Mouse (Mus musculus): ENCODE measurements around the gene Pogk. TPM values are rescaled to one million over a fixed set of nuclear protein-coding genes. Genes with fewer than 3 reads are reported as not detected.

The Pogk gene
- polyA plus RNA-seq, 2 experiments = 0.63 to 1.1 TPM

DNA sequence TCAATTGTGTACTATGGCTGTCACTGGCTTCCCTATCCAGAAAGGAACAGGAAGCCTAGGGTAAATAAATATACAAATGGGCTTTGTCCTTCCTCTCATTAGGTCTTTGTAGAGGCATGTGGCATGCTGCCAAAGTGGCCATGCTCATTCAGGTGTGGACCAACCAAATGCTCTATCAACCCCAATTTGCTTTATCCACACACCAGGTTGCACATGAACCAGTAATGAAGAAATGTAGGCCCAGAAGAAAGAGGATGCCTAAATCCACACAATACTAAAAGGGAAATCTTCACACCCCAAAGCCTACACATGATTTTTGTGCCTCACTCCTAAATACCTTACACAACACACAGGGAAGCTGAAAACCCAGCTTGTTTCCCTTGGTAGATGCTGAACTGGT, 8.2 kb downstream of the Pogk start:
- no peak overlapping the region for H3K4me2 ChIP-seq (ENCODE audit: low read depth)
- H3K9ac ChIP-seq (replicated peaks) = no peak overlapping the region
- TF ChIP-seq CTCF (IDR thresholded peaks at IDR 0.05; ENCODE audit: low read depth) = no peak
- no peak for TF ChIP-seq EP300 (IDR thresholded peaks at IDR 0.05; ENCODE audit: low read depth)
- no peak for ATAC-seq (ENCODE audit: insufficient read depth)
- H3K36me3 ChIP-seq (replicated peaks; ENCODE audit: control insufficient read depth, insufficient read depth, low read depth) = no peaks in the 10 kb centered on the region
- no peaks in the 10 kb centered on the region for H3K4me1 ChIP-seq (replicated peaks; ENCODE audit: control insufficient read depth in 2 of 2, insufficient read depth in 2 of 2, low read length in 1 of 2)
- no peaks in the 10 kb centered on the region for H3K9me3 ChIP-seq (ENCODE audit: control insufficient read depth, low read length)
- DNase-seq (ENCODE audit: low read depth in 3 of 3, low spot score in 3 of 3) = no peak
- no peak overlapping the region for H3K4me3 ChIP-seq (ENCODE audit: insufficient read depth in 1 of 2, low read depth in 2 of 2, low read length in 2 of 2)
- no peaks in the 10 kb centered on the region for H3K27me3 ChIP-seq (ENCODE audit: control insufficient read depth, insufficient read depth, low read length)
- no peak overlapping the region for H3K27ac ChIP-seq

DNA sequence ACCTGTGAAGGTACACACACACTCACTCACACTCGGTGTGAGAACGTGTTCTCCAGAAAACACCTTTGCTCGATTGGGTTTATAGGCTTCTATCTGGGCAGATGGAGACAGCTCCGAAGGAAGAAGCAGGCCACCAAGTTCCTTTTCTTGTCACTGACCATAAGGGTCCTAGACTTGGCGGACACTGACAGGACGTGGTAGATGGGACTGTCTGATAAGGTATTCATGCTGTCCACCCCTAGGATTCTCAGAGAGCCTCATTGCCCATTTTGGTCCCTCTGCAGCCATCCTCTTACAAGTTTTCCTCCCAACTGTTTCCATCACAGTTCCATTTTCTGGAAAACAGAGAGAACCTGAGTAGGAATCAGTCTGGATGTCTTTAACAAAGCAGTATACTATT, 13.3 kb downstream of the Pogk start:
- Histone ChIP-seq H3K4me1 (replicated peaks; ENCODE audit: control insufficient read depth in 2 of 2, insufficient read depth in 2 of 2, low read length in 1 of 2) (no peaks in the 10 kb centered on the region), H3K4me3 (ENCODE audit: insufficient read depth in 1 of 2, low read depth in 2 of 2, low read length in 2 of 2) (no peak overlapping the region), H3K27ac (no peak overlapping the region), H3K36me3 (replicated peaks; ENCODE audit: control insufficient read depth, insufficient read depth, low read depth) (peaks cover 9% of the 10 kb centered on the region), H3K9me3 (ENCODE audit: control insufficient read depth, low read length) (no peaks in the 10 kb centered on the region), H3K9ac (replicated peaks) (no peak overlapping the region), H3K4me2 (ENCODE audit: low read depth) (no peak overlapping the region), H3K27me3 (ENCODE audit: control insufficient read depth, insufficient read depth, low read length) (no peaks in the 10 kb centered on the region)
- ATAC-seq (ENCODE audit: insufficient read depth) (no peak), DNase-seq (ENCODE audit: low read depth in 3 of 3, low spot score in 3 of 3) (no peak)
- WGBS (ENCODE audit: insufficient replicate concordance) = 62% methylated on average over 6 of the region's 6 CpGs
- TF ChIP-seq CTCF (IDR thresholded peaks at IDR 0.05; ENCODE audit: low read depth) (no peak), EP300 (IDR thresholded peaks at IDR 0.05; ENCODE audit: low read depth) (no peak)

DNA sequence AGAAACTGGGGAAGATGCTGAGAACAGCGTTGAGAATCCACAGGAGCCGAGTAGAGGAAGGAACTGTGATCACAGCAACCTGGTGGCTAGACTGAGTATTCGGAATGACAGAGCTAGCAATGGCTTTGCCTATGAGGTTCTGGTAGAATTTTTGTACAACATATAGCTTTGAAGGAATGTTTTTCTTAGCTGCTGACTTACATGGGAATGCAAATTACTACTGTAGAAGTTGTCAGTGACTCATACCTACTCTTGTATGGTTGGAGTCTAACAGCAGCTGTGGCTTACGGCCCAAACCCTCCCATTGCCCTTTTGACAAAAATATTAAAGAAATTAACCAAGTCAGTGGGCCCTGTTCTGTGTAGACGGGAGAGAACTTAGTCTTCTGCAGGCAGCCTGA, 14.0 kb downstream of the Pogk start:
- Histone ChIP-seq H3K27me3 (ENCODE audit: control insufficient read depth, insufficient read depth, low read length) (no peaks in the 10 kb centered on the region), H3K4me3 (ENCODE audit: insufficient read depth in 1 of 2, low read depth in 2 of 2, low read length in 2 of 2) (no peak overlapping the region), H3K9me3 (ENCODE audit: control insufficient read depth, low read length) (no peaks in the 10 kb centered on the region), H3K4me1 (replicated peaks; ENCODE audit: control insufficient read depth in 2 of 2, insufficient read depth in 2 of 2, low read length in 1 of 2) (no peaks in the 10 kb centered on the region), H3K27ac (no peak overlapping the region), H3K9ac (replicated peaks) (no peak overlapping the region), H3K4me2 (ENCODE audit: low read depth) (no peak overlapping the region), H3K36me3 (replicated peaks; ENCODE audit: control insufficient read depth, insufficient read depth, low read depth) (peaks cover 14% of the 10 kb centered on the region)
- no peak for ATAC-seq (ENCODE audit: insufficient read depth)
- WGBS (ENCODE audit: insufficient replicate concordance) = 72% methylated on average over 5 of the region's 5 CpGs
- no peak for TF ChIP-seq CTCF (IDR thresholded peaks at IDR 0.05; ENCODE audit: low read depth)
- no peak for TF ChIP-seq EP300 (IDR thresholded peaks at IDR 0.05; ENCODE audit: low read depth)
- DNase-seq (ENCODE audit: low read depth in 3 of 3, low spot score in 3 of 3) = no peak

DNA sequence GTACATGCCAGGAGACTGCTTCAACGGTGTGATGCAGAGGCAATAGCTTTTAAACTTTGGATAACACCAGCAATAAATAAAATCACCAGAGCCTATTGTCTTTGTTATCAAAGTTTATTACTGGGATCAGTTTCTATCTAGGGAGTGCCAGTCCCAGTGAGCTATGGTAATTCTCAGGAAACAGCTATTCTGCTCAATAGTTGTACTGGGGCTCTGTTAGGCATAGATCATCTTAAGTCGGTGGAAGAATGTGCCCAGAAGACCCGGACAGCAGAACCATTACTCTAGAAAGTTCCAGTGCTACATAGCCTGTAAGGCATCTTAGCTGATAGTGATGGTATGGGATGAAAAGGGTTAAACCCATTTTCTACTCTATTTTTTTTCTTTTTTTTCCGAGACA, 14.9 kb downstream of the Pogk start:
- H3K36me3 ChIP-seq (replicated peaks; ENCODE audit: control insufficient read depth, insufficient read depth, low read depth) = peaks cover 18% of the 10 kb centered on the region

DNA sequence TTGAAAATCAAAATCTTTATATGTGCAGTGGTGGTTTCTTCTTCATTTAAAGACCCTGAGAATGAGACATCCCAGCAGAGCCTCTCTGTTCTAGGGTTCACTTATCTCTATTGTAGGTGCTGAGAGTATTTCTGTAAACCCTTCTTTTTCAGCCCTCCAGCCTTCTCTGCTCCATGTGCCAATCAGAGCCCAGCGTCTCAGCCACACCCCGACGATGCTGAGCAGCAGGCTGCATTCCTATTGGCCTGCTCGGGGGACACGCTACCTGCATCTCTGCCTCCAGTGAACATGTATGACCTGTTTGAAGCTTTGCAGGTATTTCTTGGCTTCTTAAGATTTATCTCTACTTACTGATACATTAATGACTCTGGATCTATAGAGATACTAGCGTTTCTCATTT, 18.0 kb downstream of the Pogk start:
- WGBS (ENCODE audit: insufficient replicate concordance) = 83% methylated on average over 6 of the region's 6 CpGs
- no peak overlapping the region for H3K9ac ChIP-seq (replicated peaks)
- ATAC-seq (ENCODE audit: insufficient read depth) (no peak), DNase-seq (ENCODE audit: low read depth in 3 of 3, low spot score in 3 of 3) (no peak)
- H3K4me3 ChIP-seq (ENCODE audit: insufficient read depth in 1 of 2, low read depth in 2 of 2, low read length in 2 of 2) = no peak overlapping the region
- H3K27ac ChIP-seq = no peak overlapping the region
- H3K4me2 ChIP-seq (ENCODE audit: low read depth) = no peak overlapping the region
- H3K27me3 ChIP-seq (ENCODE audit: control insufficient read depth, insufficient read depth, low read length) = no peaks in the 10 kb centered on the region
- H3K9me3 ChIP-seq (ENCODE audit: control insufficient read depth, low read length) = no peaks in the 10 kb centered on the region
- H3K4me1 ChIP-seq (replicated peaks; ENCODE audit: control insufficient read depth in 2 of 2, insufficient read depth in 2 of 2, low read length in 1 of 2) = no peaks in the 10 kb centered on the region
- TF ChIP-seq EP300 (IDR thresholded peaks at IDR 0.05; ENCODE audit: low read depth) (no peak), CTCF (IDR thresholded peaks at IDR 0.05; ENCODE audit: low read depth) (no peak)
- peaks cover 35% of the 10 kb centered on the region for H3K36me3 ChIP-seq (replicated peaks; ENCODE audit: control insufficient read depth, insufficient read depth, low read depth)

More for the DNA sequence above, 14.9 kb downstream of the Pogk start:
- TF ChIP-seq EP300 (IDR thresholded peaks at IDR 0.05; ENCODE audit: low read depth) (no peak), CTCF (IDR thresholded peaks at IDR 0.05; ENCODE audit: low read depth) (no peak)
- DNase-seq (ENCODE audit: low read depth in 3 of 3, low spot score in 3 of 3) = no peak
- H3K9ac ChIP-seq (replicated peaks) = no peak overlapping the region
- H3K4me2 ChIP-seq (ENCODE audit: low read depth) = no peak overlapping the region
- H3K4me1 ChIP-seq (replicated peaks; ENCODE audit: control insufficient read depth in 2 of 2, insufficient read depth in 2 of 2, low read length in 1 of 2) = no peaks in the 10 kb centered on the region
- WGBS (ENCODE audit: insufficient replicate concordance) = 73% methylated on average over 4 of the region's 4 CpGs
- H3K4me3 ChIP-seq (ENCODE audit: insufficient read depth in 1 of 2, low read depth in 2 of 2, low read length in 2 of 2) = no peak overlapping the region
- no peaks in the 10 kb centered on the region for H3K27me3 ChIP-seq (ENCODE audit: control insufficient read depth, insufficient read depth, low read length)
- no peak overlapping the region for H3K27ac ChIP-seq
- no peak for ATAC-seq (ENCODE audit: insufficient read depth)
- no peaks in the 10 kb centered on the region for H3K9me3 ChIP-seq (ENCODE audit: control insufficient read depth, low read length)
